Mouse (Mus musculus): ENCODE data around the gene Ccdc61. TPM values are rescaled to one million over a fixed set of nuclear protein-coding genes. Genes with fewer than 3 reads are reported as not detected.

The Ccdc61 gene
- polyA plus RNA-seq, 1 experiment: 103 TPM

DNA sequence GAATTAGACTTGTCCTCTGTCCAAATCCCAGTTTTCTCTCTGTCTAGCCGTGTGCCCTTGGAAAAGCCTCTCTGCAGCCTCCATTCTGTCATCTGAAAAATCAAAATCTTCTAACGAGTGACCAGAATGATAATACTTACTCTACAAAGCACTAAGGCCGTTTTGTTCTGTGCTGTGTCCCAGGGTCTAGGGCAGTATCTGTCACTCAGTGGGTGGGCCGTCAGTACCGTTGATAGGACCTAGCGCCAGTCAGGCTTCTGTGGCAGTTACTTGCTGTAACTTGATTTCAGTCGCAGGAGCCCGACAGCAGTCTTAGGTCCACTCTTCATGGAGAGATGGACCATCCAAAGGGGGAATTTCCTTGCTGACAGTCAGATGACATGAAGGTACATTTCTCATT is 14.1 kb upstream of the Ccdc61 start:
- TF ChIP-seq GATA1 (IDR thresholded peaks at IDR 0.05; ENCODE audit: low read length): no peak

DNA sequence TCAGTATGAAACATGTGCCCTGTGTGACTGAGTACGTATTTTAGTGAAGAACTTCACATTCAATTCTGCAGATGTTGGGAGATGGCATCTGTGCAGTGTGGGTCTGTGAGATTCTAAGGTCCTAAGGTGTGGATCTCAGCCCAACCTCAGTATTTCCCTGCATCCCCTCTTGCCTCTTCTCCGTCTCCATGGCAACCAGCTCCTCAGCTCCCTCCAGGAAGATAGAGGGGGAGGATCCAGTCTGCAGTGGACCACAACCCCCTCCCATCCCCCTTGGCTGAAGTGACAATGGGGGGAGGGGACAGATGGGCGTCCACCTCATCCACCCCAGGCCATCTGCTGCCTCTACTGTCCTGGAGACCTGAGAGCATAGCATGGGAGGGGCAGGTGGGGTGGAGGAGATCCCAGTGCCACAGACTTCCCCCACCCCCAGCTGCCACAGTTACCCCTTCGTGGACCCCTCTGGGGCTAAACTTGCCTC is 13.5 kb upstream of the Ccdc61 start:
- no peak for TF ChIP-seq GATA1 (IDR thresholded peaks at IDR 0.05; ENCODE audit: low read length)

DNA sequence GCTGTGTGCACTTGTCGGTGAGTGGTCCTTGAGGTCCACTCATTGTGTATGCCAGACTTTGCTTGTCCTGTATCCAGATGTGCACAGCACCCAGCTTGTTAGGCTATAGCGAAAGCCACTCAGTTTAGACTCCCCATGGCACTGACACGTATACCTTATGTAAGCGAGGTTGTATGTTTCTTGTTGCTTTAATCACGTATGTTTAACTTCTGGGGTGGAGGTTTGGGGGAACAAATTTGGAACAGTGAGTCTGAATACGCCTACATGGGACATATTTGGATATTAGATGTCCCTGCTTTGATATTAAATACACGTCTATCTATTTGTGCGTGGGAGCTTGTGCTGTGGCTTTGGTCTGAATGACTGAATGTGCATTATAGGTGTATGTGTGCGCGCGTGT is 13.1 kb upstream of the Ccdc61 start:
- no peak for TF ChIP-seq GATA1 (IDR thresholded peaks at IDR 0.05; ENCODE audit: low read length)

DNA sequence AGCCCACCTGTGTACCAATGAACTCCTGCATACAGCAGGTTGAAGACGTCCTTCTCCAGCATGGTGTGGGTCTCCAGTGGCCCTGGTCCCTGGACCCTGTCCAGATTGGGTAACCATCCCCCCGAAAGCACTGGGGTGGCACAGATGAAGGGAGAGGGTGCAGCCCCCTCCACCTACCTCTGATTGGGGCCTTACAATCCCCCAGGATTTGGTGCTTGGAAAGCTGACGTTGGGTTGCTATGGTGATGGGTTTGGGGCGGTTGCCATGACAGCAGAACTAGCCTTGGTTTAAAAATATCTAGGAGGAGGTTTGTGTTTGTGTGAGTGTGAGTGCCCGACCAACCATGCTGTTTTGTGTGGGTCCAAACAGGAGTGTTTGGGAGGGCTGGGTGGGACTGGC is 12.6 kb upstream of the Ccdc61 start:
- no peak for TF ChIP-seq GATA1 (IDR thresholded peaks at IDR 0.05; ENCODE audit: low read length)

DNA sequence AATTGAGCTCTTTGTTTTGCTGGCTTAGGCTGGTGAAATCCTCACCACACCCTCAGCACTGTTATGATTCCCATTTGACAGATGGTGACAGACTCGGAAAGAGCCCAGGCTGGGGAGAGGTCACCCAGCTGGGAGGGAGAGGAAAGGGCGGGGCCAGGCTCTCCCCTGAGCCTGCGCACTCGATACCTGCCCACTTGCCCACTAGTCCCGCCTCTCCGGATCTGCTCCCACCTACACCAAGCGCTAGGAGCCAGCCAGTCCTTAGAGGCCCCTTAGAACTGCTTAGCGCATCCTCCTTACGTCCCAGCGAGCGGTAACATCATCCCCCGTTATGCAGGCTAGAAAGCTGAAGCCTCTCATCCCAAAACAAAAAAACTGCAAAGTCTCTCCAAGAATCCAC is 10.9 kb upstream of the Ccdc61 start:
- TF ChIP-seq GATA1 (IDR thresholded peaks at IDR 0.05; ENCODE audit: low read length): no peak

DNA sequence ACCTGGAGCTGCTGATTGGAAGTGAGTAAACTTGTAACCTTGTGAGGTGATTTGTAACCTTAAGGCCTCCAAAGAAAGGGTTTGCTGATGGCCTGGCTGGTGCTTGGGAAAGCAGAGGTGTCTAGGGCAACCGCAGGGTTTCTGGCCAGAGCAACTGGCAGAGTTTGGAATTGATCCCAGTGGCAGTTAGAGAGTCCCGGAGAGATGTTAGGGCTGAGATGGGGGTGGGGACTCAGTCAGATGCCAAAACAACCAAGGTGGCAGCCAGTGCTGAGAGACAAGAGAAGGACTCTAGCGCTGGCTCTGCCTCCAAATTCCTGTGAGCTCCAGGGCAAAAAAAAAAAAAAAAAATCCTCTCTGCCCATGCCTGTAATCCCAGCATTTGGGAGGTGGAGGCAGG is 7.7 kb upstream of the Ccdc61 start:
- no peak for TF ChIP-seq GATA1 (IDR thresholded peaks at IDR 0.05; ENCODE audit: low read length)

DNA sequence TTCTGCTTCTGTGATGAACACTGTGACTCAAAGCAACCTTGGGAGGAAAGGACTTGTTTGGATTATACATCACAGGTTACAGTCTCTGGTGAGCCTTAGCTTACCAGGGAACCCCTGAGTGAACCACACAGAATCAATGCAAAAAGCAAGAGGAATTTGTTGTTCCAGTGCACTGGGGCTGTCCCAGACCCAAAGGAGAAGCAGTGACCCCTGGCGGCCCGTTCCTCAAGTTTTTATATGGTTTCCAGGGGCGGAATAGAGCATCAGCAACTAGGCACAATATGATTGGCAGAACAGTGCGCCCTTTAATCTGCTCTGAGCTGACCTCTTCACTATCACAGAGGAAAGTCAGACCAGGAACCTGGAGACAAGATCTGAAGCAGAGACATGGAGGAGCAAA is 6.0 kb upstream of the Ccdc61 start:
- no peak for TF ChIP-seq GATA1 (IDR thresholded peaks at IDR 0.05; ENCODE audit: low read length)

DNA sequence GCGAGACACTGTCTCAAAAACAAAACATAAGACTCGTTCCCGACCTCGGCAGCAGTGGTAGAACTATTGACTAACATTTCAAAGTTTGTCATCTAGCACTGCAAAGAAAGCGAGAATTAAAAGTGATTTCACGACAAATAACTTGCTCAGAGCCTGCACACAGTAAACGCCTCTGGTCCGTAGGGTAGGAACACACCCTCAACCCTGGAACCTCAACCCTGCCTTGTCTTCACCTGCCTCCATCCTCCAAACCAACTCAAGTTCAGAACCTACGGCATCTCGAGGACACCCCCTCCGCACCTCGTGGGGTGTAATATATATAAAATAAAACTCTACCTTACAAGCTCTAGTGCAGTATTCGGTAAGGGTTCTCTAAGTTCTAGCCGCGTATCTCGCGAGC is 418 bp downstream of the Ccdc61 start:
- TF ChIP-seq GATA1 (IDR thresholded peaks at IDR 0.05; ENCODE audit: low read length): no peak

DNA sequence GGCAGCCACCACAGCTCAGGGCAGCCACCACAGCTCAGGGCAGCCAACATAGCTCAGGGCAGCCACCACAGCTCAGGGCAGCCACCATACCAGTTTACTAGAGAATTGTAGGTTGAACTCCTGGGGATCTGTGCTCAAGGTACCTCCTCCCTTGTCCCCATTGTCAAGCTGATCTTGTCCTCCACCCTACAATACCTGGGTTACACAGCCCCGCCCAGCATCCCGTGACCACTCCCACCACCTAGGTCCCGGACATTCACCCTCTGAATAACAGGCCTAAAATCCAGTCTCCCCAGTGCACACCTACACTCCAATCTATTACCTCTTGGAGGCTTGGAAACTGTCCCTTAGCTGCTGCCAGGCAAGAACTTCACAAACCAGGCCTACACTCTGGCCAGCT is 5.2 kb downstream of the Ccdc61 start:
- no peak for TF ChIP-seq GATA1 (IDR thresholded peaks at IDR 0.05; ENCODE audit: low read length)

DNA sequence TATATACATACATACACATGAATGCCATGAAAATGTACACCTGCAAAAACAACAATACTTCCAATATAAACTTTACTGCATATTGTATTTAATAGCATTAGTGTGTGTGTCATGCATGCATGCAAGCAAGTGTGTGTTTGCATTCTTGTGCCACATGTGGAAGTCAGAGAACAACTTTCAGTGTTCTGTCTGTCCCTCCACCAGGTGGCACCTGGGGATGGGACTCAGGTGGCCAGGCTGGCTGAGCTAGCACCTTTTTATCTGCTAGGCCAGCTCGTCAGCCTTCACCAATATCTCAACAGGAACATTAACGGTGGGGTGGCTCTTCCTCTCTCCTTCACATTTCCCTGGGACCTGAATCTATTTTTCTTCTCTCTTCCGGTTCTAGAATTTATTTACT is 7.7 kb downstream of the Ccdc61 start:
- TF ChIP-seq GATA1 (IDR thresholded peaks at IDR 0.05; ENCODE audit: low read length): no peak

DNA sequence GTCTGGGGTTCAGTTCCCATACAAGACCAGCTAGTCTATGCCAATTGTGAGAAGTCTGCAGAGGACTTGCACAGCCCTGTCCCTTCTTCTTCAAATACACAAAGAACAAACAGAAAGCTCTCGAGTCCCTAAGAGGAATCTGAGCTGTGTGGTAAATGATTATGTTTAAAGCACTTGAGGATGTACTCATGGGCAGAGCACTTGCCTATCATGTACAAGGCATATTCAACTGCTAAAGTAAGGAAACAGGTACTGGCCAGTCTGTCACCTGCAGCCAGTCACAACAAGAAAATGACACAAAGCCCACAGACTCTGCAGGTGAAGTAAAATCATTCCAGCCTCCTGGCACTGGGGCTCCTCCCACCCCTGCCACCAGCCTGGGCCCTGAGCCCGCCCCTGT is 9.7 kb downstream of the Ccdc61 start:
- no peak for TF ChIP-seq GATA1 (IDR thresholded peaks at IDR 0.05; ENCODE audit: low read length)

DNA sequence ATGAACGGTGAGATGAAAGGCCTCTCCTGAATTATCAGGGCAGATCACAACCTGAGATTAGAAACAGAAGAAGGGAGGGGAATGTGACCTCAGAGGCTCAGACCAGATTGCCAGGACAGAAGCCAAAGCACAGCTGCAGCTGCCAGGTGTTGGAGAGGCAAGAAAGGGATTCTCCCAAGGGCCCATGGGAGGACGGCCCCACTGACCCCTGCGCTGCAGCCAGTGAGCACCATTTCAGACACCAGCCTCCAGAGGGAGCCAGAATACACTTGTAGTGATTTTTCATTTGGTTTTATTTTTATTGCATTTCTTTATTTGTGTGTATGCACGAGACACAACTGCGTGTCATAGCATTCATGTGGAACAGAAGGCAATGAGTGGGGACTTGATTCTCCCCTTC is 13.7 kb downstream of the Ccdc61 start:
- TF ChIP-seq GATA1 (IDR thresholded peaks at IDR 0.05; ENCODE audit: low read length): no peak

DNA sequence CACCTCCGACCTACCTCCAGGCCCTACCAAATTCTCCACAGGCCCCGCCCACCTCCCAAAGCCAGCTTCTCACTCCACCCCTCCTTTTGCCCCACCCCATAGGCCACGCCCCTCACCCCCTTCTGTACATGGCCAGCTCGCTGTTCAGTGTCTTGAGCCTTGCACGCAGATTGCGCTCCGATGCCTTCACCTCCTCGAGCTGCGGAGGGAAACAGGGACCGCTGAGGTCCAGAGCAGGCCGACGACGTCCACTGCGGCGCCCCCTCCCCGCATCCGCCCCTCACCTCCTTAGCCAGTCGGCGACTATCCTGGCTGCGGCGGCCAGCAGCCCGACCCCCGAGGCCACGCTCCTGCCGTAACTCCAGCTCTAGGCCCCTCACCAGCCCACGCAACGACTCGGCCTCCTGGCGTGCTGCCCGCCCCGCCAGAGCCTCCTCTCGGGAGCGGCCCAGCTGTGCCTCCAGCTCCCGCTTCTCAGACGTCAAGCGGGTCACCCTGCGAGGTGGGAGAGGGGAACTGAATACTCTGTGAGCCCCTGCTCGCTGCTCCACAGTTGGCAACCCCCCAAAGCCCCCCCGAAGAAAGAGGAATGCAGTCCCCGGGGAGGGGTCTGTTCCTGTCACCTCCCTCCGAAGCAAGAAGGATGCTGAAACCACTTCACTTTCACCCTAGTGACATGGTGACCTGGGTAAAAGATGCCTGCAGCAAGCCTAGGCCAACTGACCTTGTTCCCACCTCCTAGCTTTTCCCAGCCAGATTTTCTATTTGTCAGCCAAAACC is 16.4 kb downstream of the Ccdc61 start:
- no peak for TF ChIP-seq GATA1 (IDR thresholded peaks at IDR 0.05; ENCODE audit: low read length)

DNA sequence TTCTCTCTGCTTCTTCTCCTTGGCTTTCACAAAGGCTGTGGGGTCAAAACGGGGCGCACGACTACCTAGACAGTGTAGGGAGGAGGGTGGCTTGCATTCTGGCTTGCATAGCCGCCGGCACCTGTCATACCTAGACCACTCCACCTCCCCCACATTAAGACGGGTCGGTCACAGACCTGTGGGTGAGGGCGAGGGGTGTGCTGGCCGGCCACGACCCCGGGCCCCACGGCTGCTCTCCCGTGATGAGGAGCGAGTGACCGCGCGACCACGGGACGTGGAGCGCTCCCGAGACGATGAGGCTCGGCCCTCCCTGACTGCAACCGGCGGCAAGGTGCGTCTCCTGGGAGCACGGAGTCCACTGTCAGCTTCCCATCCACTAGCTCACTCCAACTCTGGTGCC is 17.2 kb downstream of the Ccdc61 start:
- TF ChIP-seq GATA1 (IDR thresholded peaks at IDR 0.05; ENCODE audit: low read length): no peak

DNA sequence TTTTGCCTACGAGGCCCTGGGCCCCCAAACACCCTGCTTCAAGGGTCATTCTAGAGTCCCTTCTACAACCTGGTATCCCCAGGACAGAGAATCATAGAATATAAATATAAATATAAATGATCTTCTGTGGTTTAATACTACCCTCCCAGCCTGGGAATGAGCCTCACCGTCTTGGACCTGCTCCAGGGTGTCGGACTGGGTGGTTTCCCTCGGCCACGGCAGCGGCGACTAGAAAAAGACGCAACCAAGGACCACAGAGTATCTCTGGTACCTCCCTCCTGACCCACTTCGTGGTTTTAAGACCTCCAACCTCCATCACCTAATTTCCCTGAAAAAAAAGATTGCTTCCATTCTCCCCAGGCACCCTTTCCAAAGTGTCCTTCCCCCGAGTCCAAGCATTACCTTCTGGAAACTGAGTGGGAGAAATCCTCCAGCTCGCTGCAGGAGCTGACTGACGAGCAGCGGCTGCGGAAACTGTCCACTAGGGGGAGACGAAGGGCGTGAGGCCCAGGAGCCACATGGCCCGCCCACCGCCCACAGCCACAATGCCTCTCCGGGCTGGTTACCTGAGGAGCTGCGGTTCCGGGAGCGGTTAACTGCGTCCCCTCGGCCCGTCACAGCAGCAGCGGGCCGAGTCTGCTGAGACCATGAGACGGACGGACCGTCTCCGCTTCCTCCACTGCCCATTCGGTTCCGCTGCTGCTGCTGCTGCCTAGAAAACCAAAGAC is 18.2 kb downstream of the Ccdc61 start:
- TF ChIP-seq GATA1 (IDR thresholded peaks at IDR 0.05; ENCODE audit: low read length): no peak

DNA sequence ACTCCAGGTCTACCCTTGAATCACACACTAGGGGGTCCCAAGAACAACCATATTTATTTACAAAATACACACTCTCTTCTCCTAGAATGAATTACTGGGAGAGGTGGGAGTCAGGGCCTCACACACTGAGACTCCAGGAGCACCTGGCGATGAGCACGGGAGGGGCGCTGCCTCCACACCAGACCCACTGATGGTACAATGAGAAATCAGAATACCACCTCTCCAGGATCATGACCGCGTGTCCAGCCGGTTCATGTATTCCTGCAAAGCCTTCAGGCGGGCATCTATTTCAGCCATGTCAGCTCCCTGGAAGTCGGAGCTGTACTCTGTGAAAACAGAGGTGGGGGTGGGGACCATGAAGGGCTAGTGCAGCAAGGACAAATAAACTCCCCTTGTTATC is 19.4 kb downstream of the Ccdc61 start:
- no peak for TF ChIP-seq GATA1 (IDR thresholded peaks at IDR 0.05; ENCODE audit: low read length)

DNA sequence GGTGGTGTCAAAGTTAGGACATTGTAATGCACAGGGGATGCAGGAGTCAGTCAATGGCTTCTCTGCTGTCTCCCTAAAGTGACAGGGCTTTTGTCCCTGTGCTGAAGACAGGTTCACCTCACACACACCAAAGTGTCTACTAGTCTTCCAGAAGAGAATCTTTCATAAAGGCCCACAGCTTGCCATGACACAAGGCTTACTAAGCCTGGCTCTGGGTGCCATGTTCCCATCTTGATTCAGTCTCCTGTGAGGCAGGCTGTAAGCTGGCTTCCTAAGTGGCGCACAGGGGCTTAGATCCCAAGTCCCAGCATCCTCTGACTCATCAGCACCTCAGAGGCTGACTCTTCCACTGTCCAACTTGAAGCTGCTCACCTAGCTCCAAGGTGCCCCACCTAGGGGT is 23.3 kb downstream of the Ccdc61 start:
- no peak for TF ChIP-seq GATA1 (IDR thresholded peaks at IDR 0.05; ENCODE audit: low read length)

Measured in G1E-ER4 (cell line).